Mouse (Mus musculus) gastrocnemius, adult 2 months (tissue): ENCODE data around the gene 2310022A10Rik. TPM values are rescaled to one million over a fixed set of nuclear protein-coding genes. Genes with fewer than 3 reads are reported as not detected.
A peak's percentile ranks its signal among the peaks of the same experiment; 100 is the strongest.

ENCODE experiments used
- DNase-seq: peaks from one replicate; pipeline ENCODE4 v3.0.0; 2022
- H3K27ac ChIP-seq: fragments of 200-600 bp; 2 replicates; pipeline ENCODE4 v1.8.1; 2022; ENCODE audit warnings: mild to moderate bottlenecking
- H3K4me3 ChIP-seq: fragments of 200-600 bp; 2 replicates; pipeline ENCODE4 v1.8.1; 2022; ENCODE audit warnings: mild to moderate bottlenecking, moderate library complexity
- CTCF ChIP-seq: fragments of 200-600 bp; IDR thresholded peaks from 2 replicates; pipeline ENCODE4 v1.8.1; 2022; ENCODE audit warnings: antibody characterized with exemption, mild to moderate bottlenecking, moderate library complexity
- intact Hi-C: fragments of 180-260 bp; cut with DNase I; formaldehyde crosslinking; loops from one replicate; pipeline ENCODE4 v1.15.1; 2025
- total RNA-seq, 2 experiments: library from RNA; stranded (reverse); gene quantifications; 2 replicates each; pipeline ENCODE4 v1.2.3; 2021

2310022A10Rik gene
- total RNA-seq, 2 experiments from 2014 or later = 107 to 123 TPM

- DNase-seq = peak; percentile 83
- intact Hi-C loops = loop anchor here (1.0 to 5.0 kb wide), 3 partner anchors 17 to 190 kb away; no protein-coding TSS in a partner anchor
- H3K27ac ChIP-seq = no peak overlapping the region
- H3K4me3 ChIP-seq = no peak overlapping the region
- TF ChIP-seq CTCF = no peak; the same call in none of the 2 replicates
These were observed 26.8 kb upstream of the 2310022A10Rik start for GRCm38 (mm10) chr7:27526039-27526827.

- Histone ChIP-seq H3K4me3 (no peak overlapping the region), H3K27ac (no peak overlapping the region)
- intact Hi-C loops = loop anchor here (5.0 kb wide), 1 partner anchor 52 kb away; no protein-coding TSS in a partner anchor
- DNase-seq = no peak
- TF ChIP-seq CTCF = no peak
These were observed 24.0 kb upstream of the 2310022A10Rik start for GRCm38 (mm10) chr7:27529070-27529469.

DNA sequence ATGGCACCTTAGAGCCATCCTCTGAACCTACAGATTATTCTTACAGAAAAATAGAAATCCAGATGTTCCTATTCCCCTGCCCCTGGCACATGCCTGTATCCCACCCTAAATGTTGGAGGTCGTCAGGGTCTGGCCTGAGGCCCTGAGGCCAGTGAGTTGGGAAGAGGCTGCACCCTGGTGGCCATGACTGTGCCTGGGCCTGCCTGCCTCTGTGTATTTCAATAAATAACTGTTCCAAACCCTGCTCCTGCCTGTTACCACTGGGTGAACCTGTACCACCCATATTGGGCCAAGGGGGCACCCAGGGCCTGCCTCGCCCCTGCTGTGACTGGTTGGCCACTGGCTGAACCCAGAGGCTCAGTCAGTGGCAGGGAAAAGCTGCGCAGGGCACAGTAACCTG lies 22.1 kb upstream of the 2310022A10Rik start:
- Histone ChIP-seq H3K4me3 (no peak overlapping the region), H3K27ac (no peak overlapping the region)
- 0 out of 2 replicates have a peak, but pooled peaks have one; percentile 4 for TF ChIP-seq CTCF
- no peak for DNase-seq
- intact Hi-C loops = no loop called here

DNA sequence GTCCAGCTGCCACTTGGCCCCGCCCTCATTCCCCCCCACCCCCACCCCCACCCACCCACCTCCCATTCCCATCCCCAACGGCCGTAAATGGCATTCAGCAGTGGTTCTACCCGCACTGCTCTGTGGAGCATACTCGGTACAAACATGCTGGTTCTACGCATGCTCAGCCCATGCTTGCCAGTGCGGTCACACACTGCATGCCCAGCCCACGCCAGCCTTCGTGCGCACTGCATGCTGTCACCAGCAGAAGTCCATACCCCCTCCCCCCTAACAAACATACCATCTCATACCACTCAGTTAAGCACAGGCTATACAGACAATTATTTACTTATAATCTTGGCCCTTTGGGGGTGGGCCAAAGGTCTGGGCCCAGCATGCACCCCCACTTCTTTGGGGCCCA lies 21.3 kb upstream of the 2310022A10Rik start:
- Histone ChIP-seq H3K4me3 (no peak overlapping the region), H3K27ac (peak overlapping the region; percentile 71; the same call in 1 of the 2 replicates)
- intact Hi-C loops = no loop called here
- DNase-seq = no peak
- TF ChIP-seq CTCF = no peak

- peak; percentile 45 for DNase-seq
- TF ChIP-seq CTCF = no peak
- Histone ChIP-seq H3K4me3 (peak overlapping the region; percentile 11; the same call in 1 of the 2 replicates), H3K27ac (peak overlapping the region; percentile 71)
- intact Hi-C loops = no loop called here
These were observed 20.5 kb upstream of the 2310022A10Rik start for GRCm38 (mm10) chr7:27532480-27533050.

DNA sequence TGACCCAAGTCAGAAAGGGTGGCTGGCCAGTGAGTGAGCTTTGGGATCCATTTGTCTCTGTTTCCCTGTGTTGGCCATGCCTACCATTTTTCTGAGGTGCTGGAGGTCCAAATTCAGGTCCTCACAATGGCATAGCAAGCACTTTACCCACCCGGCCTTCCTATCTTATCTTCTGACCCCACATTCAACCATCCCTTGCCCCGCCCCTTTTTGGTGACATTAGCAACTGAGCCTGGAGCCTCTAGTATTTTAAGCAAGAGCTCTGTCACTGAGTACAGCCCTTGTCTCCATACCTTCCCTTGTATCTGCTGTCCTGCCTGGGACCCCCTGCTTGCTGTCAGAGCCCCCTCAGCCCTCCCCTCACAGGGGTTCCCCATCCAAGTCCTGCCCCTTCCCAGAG lies 17.6 kb upstream of the 2310022A10Rik start:
- intact Hi-C loops = no loop called here
- no peak for TF ChIP-seq CTCF
- Histone ChIP-seq H3K4me3 (no peak overlapping the region), H3K27ac (no peak overlapping the region)
- no peak for DNase-seq

DNA sequence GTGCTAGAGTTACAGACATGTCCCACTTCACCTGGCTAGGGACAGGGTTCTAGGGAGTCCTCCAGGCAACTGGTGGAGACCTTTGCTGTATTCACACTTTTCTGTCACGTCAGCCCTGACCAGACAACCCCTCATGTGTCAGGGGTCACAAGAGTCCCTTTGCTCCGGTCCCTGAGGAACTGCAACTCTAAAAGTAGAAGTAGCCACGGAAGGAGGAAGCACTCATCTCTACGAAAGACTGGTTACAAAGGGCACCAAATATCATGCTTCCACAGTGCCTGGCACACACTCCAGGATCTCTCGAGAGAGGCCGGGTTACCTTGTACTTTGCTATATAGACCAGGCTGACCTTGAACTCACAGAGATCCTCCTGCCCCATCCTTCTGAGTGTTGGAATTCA lies 16.4 kb upstream of the 2310022A10Rik start:
- no peak overlapping the region for H3K27ac ChIP-seq
- no peak for TF ChIP-seq CTCF
- intact Hi-C loops = no loop called here
- no peak overlapping the region for H3K4me3 ChIP-seq
- no peak for DNase-seq

- intact Hi-C loops = no loop called here
- Histone ChIP-seq H3K27ac (no peak overlapping the region), H3K4me3 (no peak overlapping the region)
- no peak for DNase-seq
- no peak for TF ChIP-seq CTCF
These were observed 15.0 kb upstream of the 2310022A10Rik start for GRCm38 (mm10) chr7:27537998-27538397.

GRCm38 (mm10) chr7:27538797-27539196 lies 14.2 kb upstream of the 2310022A10Rik start:
- H3K27ac ChIP-seq = no peak overlapping the region
- no peak for TF ChIP-seq CTCF
- no peak for DNase-seq
- intact Hi-C loops = no loop called here
- H3K4me3 ChIP-seq = no peak overlapping the region

- DNase-seq = no peak
- H3K4me3 ChIP-seq = no peak overlapping the region
- no peak overlapping the region for H3K27ac ChIP-seq
- TF ChIP-seq CTCF = no peak
- intact Hi-C loops = no loop called here
These were observed 12.5 kb upstream of the 2310022A10Rik start for GRCm38 (mm10) chr7:27540521-27540920.

- DNase-seq = no peak
These were observed 12.1 kb upstream of the 2310022A10Rik start for GRCm38 (mm10) chr7:27540935-27541334.

DNA sequence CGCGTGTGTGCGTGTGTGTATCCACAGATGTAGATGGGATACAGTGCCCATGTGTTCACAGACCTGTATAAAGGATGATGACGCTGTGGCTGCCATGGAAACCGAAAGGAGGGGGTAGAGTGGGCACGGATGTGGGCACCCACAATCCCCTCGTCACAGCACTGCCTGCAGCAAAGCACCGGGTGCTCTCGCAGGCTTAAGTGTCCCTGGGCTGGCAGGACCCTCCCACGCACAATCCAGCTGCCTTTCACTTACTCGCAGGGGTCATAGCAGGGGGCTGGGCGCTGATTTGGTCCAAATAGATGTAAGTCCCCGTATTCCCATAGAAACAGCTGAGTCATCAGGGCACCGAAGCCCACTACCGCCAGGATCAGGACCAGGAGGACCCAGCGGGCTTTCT lies 11.6 kb upstream of the 2310022A10Rik start:
- no peak overlapping the region for H3K4me3 ChIP-seq
- no peak overlapping the region for H3K27ac ChIP-seq
- DNase-seq = no peak
- TF ChIP-seq CTCF = no peak
- intact Hi-C loops = no loop called here

More at GRCm38 (mm10) chr7:27540935-27541334, 12.1 kb upstream of the 2310022A10Rik start:
- intact Hi-C loops = no loop called here
- no peak overlapping the region for H3K4me3 ChIP-seq
- no peak overlapping the region for H3K27ac ChIP-seq
- no peak for TF ChIP-seq CTCF

- TF ChIP-seq CTCF = no peak
- DNase-seq = no peak
- H3K4me3 ChIP-seq = peak overlapping the region; percentile 78
- intact Hi-C loops = no loop called here
- H3K27ac ChIP-seq = peak overlapping the region; percentile 84
These were observed 11.1 kb upstream of the 2310022A10Rik start for GRCm38 (mm10) chr7:27541922-27542321.
